Mouse (Mus musculus): ENCODE data around the gene Jam2.

Jam2 gene

GRCm38 (mm10) chr16:84774003-84774703 is at the start of gene Jam2:
Gene Jam2, plus strand, starts transcription at chr16:84774123.
- DNase-seq, result peak; percentile 6 to 28

- no peak for DNase-seq
Observed at GRCm38 (mm10) chr16:84734806-84735165, 39.1 kb upstream of the Jam2 start.

- peak; percentile 87 to 96 for DNase-seq
Observed at GRCm38 (mm10) chr16:84735166-84736105, 38.5 kb upstream of the Jam2 start, which contains the start of gene Mrpl39. Gene Mrpl39, minus strand, starts transcription at chr16:84735742.

GRCm38 (mm10) chr16:84737358-84737757 is 36.6 kb upstream of the Jam2 start:
- DNase-seq, result no peak

GRCm38 (mm10) chr16:84744703-84745490 is 29.0 kb upstream of the Jam2 start:
- no peak for DNase-seq

- DNase-seq, result no peak
Observed at GRCm38 (mm10) chr16:84745721-84746306, 28.1 kb upstream of the Jam2 start.

GRCm38 (mm10) chr16:84767956-84768355 is 6.0 kb upstream of the Jam2 start:
- no peak for DNase-seq

- DNase-seq, result no peak
Observed at GRCm38 (mm10) chr16:84769182-84769581, 4.7 kb upstream of the Jam2 start.

- DNase-seq, result no peak
Observed at GRCm38 (mm10) chr16:84769619-84770464, 4.1 kb upstream of the Jam2 start.

- DNase-seq, result no peak
Observed at GRCm38 (mm10) chr16:84770891-84771290, 3.0 kb upstream of the Jam2 start.

- no peak for DNase-seq
Observed at GRCm38 (mm10) chr16:84771461-84771860, 2.5 kb upstream of the Jam2 start.

- DNase-seq, result no peak
Observed at GRCm38 (mm10) chr16:84772496-84773267, 1.2 kb upstream of the Jam2 start.

GRCm38 (mm10) chr16:84773268-84773861 is 558 bp upstream of the Jam2 start:
- no peak for DNase-seq

GRCm38 (mm10) chr16:84774761-84775231 is 873 bp downstream of the Jam2 start:
- peak in 1 of 2 experiments; percentile 3 for DNase-seq

GRCm38 (mm10) chr16:84775356-84775755 is 1.4 kb downstream of the Jam2 start:
- DNase-seq, result no peak

GRCm38 (mm10) chr16:84776089-84776784 is 2.3 kb downstream of the Jam2 start:
- no peak for DNase-seq

- DNase-seq, result no peak
Observed at GRCm38 (mm10) chr16:84778431-84778830, 4.5 kb downstream of the Jam2 start.

- no peak for DNase-seq
Observed at GRCm38 (mm10) chr16:84778861-84779630, 5.1 kb downstream of the Jam2 start.

GRCm38 (mm10) chr16:84779718-84780117 is 5.8 kb downstream of the Jam2 start:
- no peak for DNase-seq

Measured in spleen, adult 18-20 months (tissue).